Mouse (Mus musculus): ENCODE data around the gene Apba1.

GRCm38 (mm10) chr19:23780105-23780504 is 21.4 kb downstream of the Apba1 start:
- no peak for TF ChIP-seq ZC3H11A (IDR thresholded peaks at IDR 0.05; ENCODE audit: borderline replicate concordance, low read depth, low read length)
- no peak for TF ChIP-seq CHD2 (IDR thresholded peaks at IDR 0.05; ENCODE audit: low read depth, low read length)

All from ES-E14 (cell line).